Mouse (Mus musculus) limb, embryonic 10.5 days (tissue): ENCODE results near the gene Hyal4. TPM values are rescaled to one million over a fixed set of nuclear protein-coding genes. Genes with fewer than 3 reads are reported as not detected.

Experiments used
- polyA plus RNA-seq: library from polyadenylated mRNA; unstranded; fragments of >200 nt; fragmentation: Nextera tagmentation; extraction: Ambion mirVana; gene quantifications from 2 replicates; pipeline ENCODE4 v1.2.1, GENCODE M21; 2016

The Hyal4 gene
- polyA plus RNA-seq, 1 experiment from 2014 or later = not detected

Other genes with a start within 250 kb of the Hyal4 start
- gene Iqub, start 233.3 kb upstream of the Hyal4 start, polyA plus RNA-seq = 0.08 TPM in 1 of 2 replicates, not detected in the other
- gene Ndufa5, start 220.3 kb upstream of the Hyal4 start, polyA plus RNA-seq = 267 TPM in 2 replicates
- not detected in 2 replicates for gene Asb15, start 220.2 kb upstream of the Hyal4 start, polyA plus RNA-seq
- 0.06 TPM in 1 of 2 replicates, not detected in the other for gene Lmod2, start 150.6 kb upstream of the Hyal4 start, polyA plus RNA-seq
- 58.4 and 59.0 TPM in 2 replicates for gene Wasl, start 83.3 kb upstream of the Hyal4 start, polyA plus RNA-seq
- not detected in 2 replicates for gene Hyal6, start 15.1 kb upstream of the Hyal4 start, polyA plus RNA-seq
- gene Spam1, start 42.9 kb downstream of the Hyal4 start, polyA plus RNA-seq = not detected in 2 replicates
- gene Hyal5, start 109.7 kb downstream of the Hyal4 start, polyA plus RNA-seq = not detected in 2 replicates
- 0.64 and 0.74 TPM in 2 replicates for gene Tmem229a, start 208.0 kb downstream of the Hyal4 start, polyA plus RNA-seq